Mouse (Mus musculus): ENCODE results near the gene Irf2bpl. TPM values are rescaled to one million over a fixed set of nuclear protein-coding genes. Genes with fewer than 3 reads are reported as not detected.

The Irf2bpl gene
- polyA plus RNA-seq, 1 experiment from 2014 or later: 25.4 TPM

- peaks cover 4% of the 10 kb centered on the region; the same call in 1 of the 2 replicates for H3K9me3 ChIP-seq (replicated peaks; ENCODE audit: control insufficient read depth, low read length)
- 92% methylated on average over 3 of the region's 3 CpGs for WGBS
- no peak overlapping the region for H3K4me2 ChIP-seq (ENCODE audit: low read depth, low read length)
- H3K36me3 ChIP-seq (ENCODE audit: control insufficient read depth, insufficient read depth): no peaks in the 10 kb centered on the region
- ATAC-seq (replicated peaks; ENCODE audit: extremely low read depth, insufficient read depth, low FRiP score): no peak
- no peak overlapping the region for H3K27ac ChIP-seq (ENCODE audit: low read length)
- H3K4me3 ChIP-seq (ENCODE audit: low read length): no peak overlapping the region
- H3K9ac ChIP-seq (ENCODE audit: low read length): no peak overlapping the region
- H3K4me1 ChIP-seq (ENCODE audit: control insufficient read depth, insufficient read depth, low read length): peaks cover 22% of the 10 kb centered on the region
- H3K27me3 ChIP-seq (ENCODE audit: control insufficient read depth, insufficient read depth, low read length): no peaks in the 10 kb centered on the region
Measured at GRCm38 (mm10) chr12:86870996-86871395, 13.6 kb downstream of the Irf2bpl start.

GRCm38 (mm10) chr12:86869761-86870160 is 14.8 kb downstream of the Irf2bpl start:
- Histone ChIP-seq H3K27me3 (ENCODE audit: control insufficient read depth, insufficient read depth, low read length) (no peaks in the 10 kb centered on the region), H3K4me2 (ENCODE audit: low read depth, low read length) (no peak overlapping the region), H3K36me3 (ENCODE audit: control insufficient read depth, insufficient read depth) (no peaks in the 10 kb centered on the region), H3K27ac (ENCODE audit: low read length) (no peak overlapping the region), H3K4me1 (ENCODE audit: control insufficient read depth, insufficient read depth, low read length) (peaks cover 22% of the 10 kb centered on the region), H3K9me3 (replicated peaks; ENCODE audit: control insufficient read depth, low read length) (peaks cover 4% of the 10 kb centered on the region; the same call in 1 of the 2 replicates), H3K4me3 (ENCODE audit: low read length) (no peak overlapping the region), H3K9ac (ENCODE audit: low read length) (no peak overlapping the region)
- no peak for ATAC-seq (replicated peaks; ENCODE audit: extremely low read depth, insufficient read depth, low FRiP score)
- WGBS: 90% methylated on average over 5 of the region's 6 CpGs

- peak; percentile 45; the same call in 1 of the 2 replicates for ATAC-seq (replicated peaks; ENCODE audit: extremely low read depth, insufficient read depth, low FRiP score)
Measured at GRCm38 (mm10) chr12:86867271-86868223, 17.1 kb downstream of the Irf2bpl start.

GRCm38 (mm10) chr12:86864316-86865020 is 20.1 kb downstream of the Irf2bpl start:
- H3K4me3 ChIP-seq (ENCODE audit: low read length): no peak overlapping the region
- WGBS: 85% methylated on average over 5 of the region's 5 CpGs
- no peak for ATAC-seq (replicated peaks; ENCODE audit: extremely low read depth, insufficient read depth, low FRiP score)

More at GRCm38 (mm10) chr12:86867271-86868223, 17.1 kb downstream of the Irf2bpl start:
- WGBS: 35% methylated on average over 14 of the region's 14 CpGs
- no peaks in the 10 kb centered on the region for H3K27me3 ChIP-seq (ENCODE audit: control insufficient read depth, insufficient read depth, low read length)
- H3K9me3 ChIP-seq (replicated peaks; ENCODE audit: control insufficient read depth, low read length): peaks cover 4% of the 10 kb centered on the region; the same call in 1 of the 2 replicates
- H3K4me1 ChIP-seq (ENCODE audit: control insufficient read depth, insufficient read depth, low read length): peaks cover 20% of the 10 kb centered on the region
- no peaks in the 10 kb centered on the region for H3K36me3 ChIP-seq (ENCODE audit: control insufficient read depth, insufficient read depth)
- H3K4me2 ChIP-seq (ENCODE audit: low read depth, low read length): peak overlapping the region; percentile 9; the same call in 1 of the 2 replicates
- peak overlapping the region; percentile 83 for H3K27ac ChIP-seq (ENCODE audit: low read length)
- peak overlapping the region; percentile 54; the same call in 1 of the 2 replicates for H3K9ac ChIP-seq (ENCODE audit: low read length)
- no peak overlapping the region for H3K4me3 ChIP-seq (ENCODE audit: low read length)

GRCm38 (mm10) chr12:86859924-86860790 is 24.4 kb downstream of the Irf2bpl start:
- H3K4me3 ChIP-seq (ENCODE audit: low read length): no peak overlapping the region
- 41% methylated on average over 10 of the region's 10 CpGs for WGBS
- H3K9me3 ChIP-seq (replicated peaks; ENCODE audit: control insufficient read depth, low read length): no peaks in the 10 kb centered on the region; the same call in 1 of the 2 replicates
- H3K4me2 ChIP-seq (ENCODE audit: low read depth, low read length): 0 out of 2 replicates have a peak overlapping the region, but pooled peaks have one; percentile 4
- H3K27ac ChIP-seq (ENCODE audit: low read length): peak overlapping the region; percentile 40
- no peak for ATAC-seq (replicated peaks; ENCODE audit: extremely low read depth, insufficient read depth, low FRiP score)
- H3K4me1 ChIP-seq (ENCODE audit: control insufficient read depth, insufficient read depth, low read length): peaks cover 43% of the 10 kb centered on the region
- no peaks in the 10 kb centered on the region for H3K36me3 ChIP-seq (ENCODE audit: control insufficient read depth, insufficient read depth)
- no peaks in the 10 kb centered on the region for H3K27me3 ChIP-seq (ENCODE audit: control insufficient read depth, insufficient read depth, low read length)
- peak overlapping the region; percentile 36 for H3K9ac ChIP-seq (ENCODE audit: low read length)

More at GRCm38 (mm10) chr12:86864316-86865020, 20.1 kb downstream of the Irf2bpl start:
- Histone ChIP-seq H3K27ac (ENCODE audit: low read length) (no peak overlapping the region), H3K9me3 (replicated peaks; ENCODE audit: control insufficient read depth, low read length) (no peaks in the 10 kb centered on the region; the same call in 1 of the 2 replicates), H3K36me3 (ENCODE audit: control insufficient read depth, insufficient read depth) (no peaks in the 10 kb centered on the region), H3K4me1 (ENCODE audit: control insufficient read depth, insufficient read depth, low read length) (peaks cover 25% of the 10 kb centered on the region), H3K27me3 (ENCODE audit: control insufficient read depth, insufficient read depth, low read length) (no peaks in the 10 kb centered on the region), H3K4me2 (ENCODE audit: low read depth, low read length) (no peak overlapping the region), H3K9ac (ENCODE audit: low read length) (no peak overlapping the region)

GRCm38 (mm10) chr12:86858983-86859872 is 25.4 kb downstream of the Irf2bpl start:
- H3K9me3 ChIP-seq (replicated peaks; ENCODE audit: control insufficient read depth, low read length): no peaks in the 10 kb centered on the region; the same call in 1 of the 2 replicates
- 69% methylated on average over 6 of the region's 6 CpGs for WGBS
- no peak for ATAC-seq (replicated peaks; ENCODE audit: extremely low read depth, insufficient read depth, low FRiP score)
- no peaks in the 10 kb centered on the region for H3K36me3 ChIP-seq (ENCODE audit: control insufficient read depth, insufficient read depth)
- no peak overlapping the region for H3K4me3 ChIP-seq (ENCODE audit: low read length)
- H3K4me2 ChIP-seq (ENCODE audit: low read depth, low read length): no peak overlapping the region
- H3K27ac ChIP-seq (ENCODE audit: low read length): peak overlapping the region; percentile 40
- H3K9ac ChIP-seq (ENCODE audit: low read length): peak overlapping the region; percentile 36; the same call in 1 of the 2 replicates
- no peaks in the 10 kb centered on the region for H3K27me3 ChIP-seq (ENCODE audit: control insufficient read depth, insufficient read depth, low read length)
- H3K4me1 ChIP-seq (ENCODE audit: control insufficient read depth, insufficient read depth, low read length): peaks cover 43% of the 10 kb centered on the region

GRCm38 (mm10) chr12:86858498-86858897 is 26.1 kb downstream of the Irf2bpl start:
- Histone ChIP-seq H3K4me3 (ENCODE audit: low read length) (no peak overlapping the region), H3K27me3 (ENCODE audit: control insufficient read depth, insufficient read depth, low read length) (no peaks in the 10 kb centered on the region), H3K9me3 (replicated peaks; ENCODE audit: control insufficient read depth, low read length) (no peaks in the 10 kb centered on the region; the same call in 1 of the 2 replicates), H3K4me1 (ENCODE audit: control insufficient read depth, insufficient read depth, low read length) (peaks cover 43% of the 10 kb centered on the region), H3K9ac (ENCODE audit: low read length) (no peak overlapping the region), H3K4me2 (ENCODE audit: low read depth, low read length) (no peak overlapping the region), H3K27ac (ENCODE audit: low read length) (no peak overlapping the region; the same call in 1 of the 2 replicates), H3K36me3 (ENCODE audit: control insufficient read depth, insufficient read depth) (no peaks in the 10 kb centered on the region)
- ATAC-seq (replicated peaks; ENCODE audit: extremely low read depth, insufficient read depth, low FRiP score): no peak
- 94% methylated on average over 4 of the region's 4 CpGs for WGBS

Data from heart, embryonic 16.5 days (tissue).